Mouse (Mus musculus) stomach, postnatal 0 days (tissue): ENCODE results near the gene Arnt2. TPM values are rescaled to one million over a fixed set of nuclear protein-coding genes. Genes with fewer than 3 reads are reported as not detected.

Experiments
- ATAC-seq: fragments of 200-750 bp; cut with Nextera tagmentation; 2 replicates; pipeline ENCODE4 v1.8.0; 2017; ENCODE audit not compliant: low FRiP score, low TSS enrichment
- DNase-seq: peaks from one replicate; pipeline ENCODE4 v3.0.0-alpha.2; 2016; ENCODE audit warnings: low spot score
- H3K27ac ChIP-seq: fragments of 300-500 bp; sonication (generic); replicated peaks from 2 replicates; pipeline ENCODE4 v1.5.1; 2014; ENCODE audit warnings: mild to moderate bottlenecking, control low read depth
- H3K27me3 ChIP-seq: fragments of 300-500 bp; sonication (generic); 2 replicates; pipeline ENCODE4 v1.6.1; 2014; ENCODE audit warnings: low read length; ENCODE audit not compliant: control insufficient read depth, insufficient read depth
- H3K36me3 ChIP-seq: fragments of 300-500 bp; sonication (generic); 2 replicates; pipeline ENCODE4 v1.6.1; 2014; ENCODE audit warnings: low read length, mixed read lengths; ENCODE audit not compliant: control insufficient read depth, insufficient read depth
- H3K4me1 ChIP-seq: fragments of 300-500 bp; sonication (generic); replicated peaks from 2 replicates; pipeline ENCODE4 v1.6.1; 2014; ENCODE audit warnings: antibody characterized with exemption; ENCODE audit not compliant: control insufficient read depth, insufficient read depth
- H3K4me2 ChIP-seq: fragments of 300-500 bp; sonication (generic); replicated peaks from 2 replicates; pipeline ENCODE4 v1.6.1; 2014; ENCODE audit warnings: low read depth, mild to moderate bottlenecking, control low read depth, moderate library complexity
- H3K4me3 ChIP-seq: fragments of 300-500 bp; sonication (generic); 2 replicates; pipeline ENCODE4 v1.5.1; 2014; ENCODE audit warnings: low read depth, low read length, control low read depth
- H3K9ac ChIP-seq: fragments of 300-500 bp; sonication (generic); 2 replicates; pipeline ENCODE4 v1.6.1; 2014; ENCODE audit warnings: mild to moderate bottlenecking, low read length, control low read depth, mixed read lengths
- H3K9me3 ChIP-seq: fragments of 300-500 bp; sonication (generic); 2 replicates; pipeline ENCODE4 v1.6.1; 2016; ENCODE audit warnings: low read length; ENCODE audit not compliant: control insufficient read depth
- CTCF ChIP-seq: IDR thresholded peaks from 2 replicates; pipeline ENCODE4 v1.5.1; 2016; ENCODE audit warnings: antibody characterized with exemption, low read depth, mild to moderate bottlenecking, moderate library complexity
- EP300 ChIP-seq: optimal IDR thresholded peaks from 2 replicates; pipeline ENCODE3; 2016; ENCODE audit warnings: antibody characterized with exemption
- WGBS: fragments of 180-500 bp; shearing (Covaris S2); extraction: QIAGEN DNeasy Blood & Tissue Kit; methylation state at CpG from one replicate; pipeline ENCODE4 v1.1.7; 2014; 5-methylcytosine and 5-hydroxymethylcytosine counted together
- polyA plus RNA-seq: library from polyadenylated mRNA; unstranded; fragments of >200 nt; fragmentation: Nextera tagmentation; extraction: Ambion mirVana; gene quantifications from 2 replicates; pipeline ENCODE4 v1.2.1, GENCODE M21; 2015

Gene Arnt2
- polyA plus RNA-seq, 1 experiment from 2014 or later: 0.89 TPM

GRCm38 (mm10) chr7:84408282-84408681 is 1.7 kb downstream of the Arnt2 start:
- Histone ChIP-seq H3K4me1 (0 out of 2 replicates have a peak, but pooled peaks cover 2% of the 10 kb centered on the region), H3K36me3 (no peaks in the 10 kb centered on the region), H3K4me3 (no peak overlapping the region), H3K9ac (no peak overlapping the region), H3K9me3 (no peaks in the 10 kb centered on the region), H3K27me3 (no peaks in the 10 kb centered on the region), H3K4me2 (no peak overlapping the region), H3K27ac (no peak overlapping the region)
- DNase-seq: no peak
- 83% methylated on average over 5 of the region's 5 CpGs for WGBS
- no peak for TF ChIP-seq EP300
- no peak for TF ChIP-seq CTCF
- no peak for ATAC-seq

- Histone ChIP-seq H3K36me3 (no peaks in the 10 kb centered on the region), H3K4me1 (no peaks in the 10 kb centered on the region), H3K9ac (no peak overlapping the region), H3K4me3 (no peak overlapping the region), H3K27me3 (no peaks in the 10 kb centered on the region), H3K9me3 (no peaks in the 10 kb centered on the region), H3K4me2 (no peak overlapping the region), H3K27ac (no peak overlapping the region)
- DNase-seq (no peak), ATAC-seq (no peak)
- 44% methylated on average over 5 of the region's 5 CpGs for WGBS
- no peak for TF ChIP-seq CTCF
- TF ChIP-seq EP300: no peak
Observed at GRCm38 (mm10) chr7:84403371-84403770, 6.6 kb downstream of the Arnt2 start.

- ATAC-seq: no peak
- no peak overlapping the region for H3K4me2 ChIP-seq
- WGBS: 71% methylated on average over 9 of the region's 9 CpGs
- H3K36me3 ChIP-seq: no peaks in the 10 kb centered on the region
- TF ChIP-seq CTCF: no peak
- TF ChIP-seq EP300: no peak
- H3K4me3 ChIP-seq: no peak overlapping the region
- H3K27ac ChIP-seq: no peak overlapping the region
- no peaks in the 10 kb centered on the region for H3K27me3 ChIP-seq
- DNase-seq: no peak
- no peaks in the 10 kb centered on the region for H3K4me1 ChIP-seq
- H3K9ac ChIP-seq: no peak overlapping the region
- H3K9me3 ChIP-seq: no peaks in the 10 kb centered on the region
Observed at GRCm38 (mm10) chr7:84401641-84402455, 8.1 kb downstream of the Arnt2 start.

GRCm38 (mm10) chr7:84397320-84397719 is 12.7 kb downstream of the Arnt2 start:
- H3K4me3 ChIP-seq: no peak overlapping the region
- H3K27me3 ChIP-seq: no peaks in the 10 kb centered on the region
- H3K36me3 ChIP-seq: no peaks in the 10 kb centered on the region
- ATAC-seq (no peak), DNase-seq (no peak)
- TF ChIP-seq EP300 (no peak), CTCF (no peak)
- WGBS: 52% methylated on average over 1 of the region's 1 CpGs
- H3K9ac ChIP-seq: no peak overlapping the region
- H3K4me1 ChIP-seq: no peaks in the 10 kb centered on the region
- no peaks in the 10 kb centered on the region for H3K9me3 ChIP-seq
- no peak overlapping the region for H3K27ac ChIP-seq
- H3K4me2 ChIP-seq: no peak overlapping the region

GRCm38 (mm10) chr7:84396581-84396980 is 13.4 kb downstream of the Arnt2 start:
- TF ChIP-seq EP300: no peak
- no peak for TF ChIP-seq CTCF
- 91% methylated on average over 3 of the region's 3 CpGs for WGBS
- Histone ChIP-seq H3K36me3 (no peaks in the 10 kb centered on the region), H3K27ac (no peak overlapping the region), H3K9ac (no peak overlapping the region), H3K27me3 (no peaks in the 10 kb centered on the region), H3K4me3 (no peak overlapping the region), H3K4me1 (no peaks in the 10 kb centered on the region), H3K4me2 (no peak overlapping the region), H3K9me3 (no peaks in the 10 kb centered on the region)
- no peak for ATAC-seq
- no peak for DNase-seq

- H3K27me3 ChIP-seq: no peaks in the 10 kb centered on the region
- no peaks in the 10 kb centered on the region for H3K36me3 ChIP-seq
- no peaks in the 10 kb centered on the region for H3K9me3 ChIP-seq
- no peaks in the 10 kb centered on the region for H3K4me1 ChIP-seq
- no peak overlapping the region for H3K4me2 ChIP-seq
- 61% methylated on average over 3 of the region's 3 CpGs for WGBS
- TF ChIP-seq CTCF: no peak
- TF ChIP-seq EP300: no peak
- H3K27ac ChIP-seq: no peak overlapping the region
- no peak overlapping the region for H3K9ac ChIP-seq
- no peak overlapping the region for H3K4me3 ChIP-seq
- DNase-seq (no peak), ATAC-seq (no peak)
Observed at GRCm38 (mm10) chr7:84387826-84388225, 22.1 kb downstream of the Arnt2 start.
